Mouse (Mus musculus): ENCODE results near the gene Chadl.
"Not testable (repeated sequence)": the region's sequence is repeated elsewhere in the genome, so short reads cannot be mapped to it uniquely, and the experiment has no call there.

The Chadl gene

DNA sequence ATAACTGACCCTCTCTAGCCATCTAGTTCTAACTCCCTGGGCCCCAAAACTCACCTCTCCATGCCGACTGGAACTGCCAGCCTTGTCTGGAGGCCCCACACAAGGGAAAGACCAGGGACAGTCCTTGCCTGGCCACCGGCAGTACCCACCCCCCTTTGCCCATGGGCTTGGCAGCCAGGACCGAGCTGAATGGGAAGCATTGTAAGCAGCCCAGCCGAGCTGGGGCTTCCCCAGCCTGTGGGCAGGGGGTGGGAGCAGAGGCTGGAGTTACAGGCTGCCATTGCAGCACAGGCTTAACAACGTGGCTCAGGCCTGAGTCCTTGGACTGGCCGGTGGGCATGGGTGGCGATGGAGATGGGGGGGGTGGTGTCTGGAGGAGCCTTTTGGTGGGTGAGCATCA lies at the start of gene Chadl:
TSS of gene Chadl (minus strand) at position 113 of the 400 bp plus-strand sequence.
- no peak for DNase-seq (ENCODE audit: low read depth, low spot score)

DNA sequence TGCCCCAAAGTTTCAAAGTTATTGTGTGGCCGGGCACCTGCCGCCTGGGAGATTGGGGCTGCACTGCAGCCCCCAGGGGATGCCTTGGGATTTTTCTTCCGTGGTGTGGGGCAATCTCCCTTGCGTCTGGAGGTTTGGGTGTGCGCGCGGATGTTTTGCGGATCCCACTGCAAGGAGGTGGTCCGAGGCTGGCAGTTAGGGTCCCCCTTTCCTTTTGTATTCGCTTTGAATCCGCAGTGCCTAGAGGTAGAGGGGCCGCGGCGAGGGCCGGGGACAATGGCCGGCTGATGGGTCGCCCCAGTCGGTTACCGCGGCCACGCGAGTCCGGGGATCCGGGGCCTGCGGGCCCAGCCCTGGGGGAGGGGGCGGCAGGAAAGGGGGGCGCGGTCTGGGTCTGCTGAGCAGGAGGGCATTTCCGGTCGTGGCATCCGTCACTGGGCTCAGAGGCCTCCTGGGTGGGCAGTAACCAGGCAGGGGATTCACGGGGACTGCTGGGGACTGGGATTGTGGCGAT lies 48.6 kb upstream of the Chadl start:
- DNase-seq (ENCODE audit: low read depth, low spot score): no peak

DNA sequence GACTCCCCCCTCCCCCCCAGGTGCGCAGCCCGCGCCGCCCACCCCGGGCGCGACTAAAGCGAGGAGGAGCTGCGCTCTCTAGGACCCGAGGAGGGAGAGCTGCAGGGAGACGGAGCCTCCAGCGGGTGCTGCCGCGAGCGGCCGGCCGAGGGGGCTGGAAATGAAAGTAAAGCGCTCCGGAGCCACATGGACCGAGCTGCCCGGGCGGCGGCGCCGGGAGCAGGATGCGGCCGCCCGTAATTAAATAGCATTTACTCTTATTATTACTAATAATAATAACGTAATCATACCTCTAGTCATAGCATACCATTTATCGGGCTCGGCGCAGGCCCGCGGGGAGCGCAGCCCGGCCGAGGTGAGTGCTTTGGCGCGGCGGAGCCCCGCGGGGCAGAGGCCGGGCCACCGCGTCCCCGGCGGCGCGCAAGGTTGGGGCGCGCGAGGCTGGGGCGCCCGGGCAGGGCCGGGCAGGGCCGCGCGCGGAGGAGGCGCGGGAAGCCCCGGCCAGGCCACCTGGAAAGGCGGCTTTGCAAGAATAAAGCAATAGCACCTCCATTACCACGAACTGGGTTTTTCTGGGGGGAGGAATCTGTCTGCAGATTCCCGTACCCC lies 48.0 kb upstream of the Chadl start, which contains the start of the genes Zc3h7b and Rangap1:
TSS of gene Zc3h7b (plus strand) at position 66 of the 609 bp plus-strand sequence.
TSS of gene Rangap1 (minus strand) at position 539 of the 609 bp plus-strand sequence.
- no peak for DNase-seq (ENCODE audit: low read depth, low spot score)

DNA sequence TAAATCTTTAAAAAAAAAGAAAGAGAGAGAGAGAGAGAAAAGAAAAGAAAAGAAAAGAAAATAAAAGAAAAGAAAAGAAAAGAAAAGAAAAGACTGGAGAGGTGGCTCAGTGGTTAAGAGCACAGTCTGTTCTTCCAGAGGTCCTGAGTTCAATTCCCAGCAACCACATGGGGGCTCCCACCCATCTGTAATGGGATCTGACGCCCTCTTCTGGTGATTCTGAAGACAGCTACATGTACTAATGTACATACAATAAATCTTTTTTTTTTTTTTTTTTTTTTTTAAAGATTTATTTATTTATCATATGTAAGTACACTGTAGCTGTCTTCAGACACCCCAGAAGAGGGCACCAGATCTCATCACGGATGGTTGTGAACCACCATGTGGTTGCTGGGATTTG lies 45.3 kb upstream of the Chadl start:
- not testable (repeated sequence) for DNase-seq (ENCODE audit: low read depth, low spot score)

DNA sequence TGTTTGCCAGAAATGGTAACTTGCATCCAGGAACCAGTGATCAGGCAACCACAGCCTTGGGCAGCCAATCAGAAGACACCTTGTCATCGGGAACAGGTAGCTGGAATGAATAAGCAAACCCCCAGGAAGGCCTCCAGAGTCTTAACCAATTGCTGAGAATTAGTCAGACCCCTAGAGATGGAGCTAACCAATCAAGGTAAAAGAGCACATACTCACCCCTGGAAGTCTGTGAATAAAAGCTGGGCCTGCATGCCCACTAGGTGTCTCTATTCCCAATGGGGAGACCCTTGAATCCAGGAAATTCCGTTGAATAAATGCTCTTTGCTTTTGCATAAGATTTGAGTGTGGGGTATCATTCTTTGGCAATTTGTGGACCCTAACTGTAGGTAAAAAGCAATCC lies 42.8 kb upstream of the Chadl start:
- no peak for DNase-seq (ENCODE audit: low read depth, low spot score)

DNA sequence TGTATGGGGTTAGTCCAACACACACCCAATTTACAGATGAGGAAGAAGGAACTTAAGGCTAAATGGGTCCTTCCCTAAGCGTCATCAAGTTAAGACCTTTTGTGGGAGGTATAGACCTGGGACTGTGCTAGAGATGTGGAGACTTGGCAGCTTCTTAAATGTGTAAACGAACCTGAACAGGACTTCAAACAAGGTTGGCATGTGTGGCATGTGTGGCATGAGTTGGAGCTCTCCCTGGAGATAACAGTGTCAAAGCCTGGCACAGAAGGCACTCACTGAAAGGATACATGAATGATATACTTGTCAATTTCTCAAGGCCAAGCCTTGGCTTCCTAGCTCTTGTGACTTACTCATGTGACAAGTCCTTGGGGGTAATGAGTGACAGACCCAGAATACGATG lies 42.2 kb upstream of the Chadl start:
- no peak for DNase-seq (ENCODE audit: low read depth, low spot score)

DNA sequence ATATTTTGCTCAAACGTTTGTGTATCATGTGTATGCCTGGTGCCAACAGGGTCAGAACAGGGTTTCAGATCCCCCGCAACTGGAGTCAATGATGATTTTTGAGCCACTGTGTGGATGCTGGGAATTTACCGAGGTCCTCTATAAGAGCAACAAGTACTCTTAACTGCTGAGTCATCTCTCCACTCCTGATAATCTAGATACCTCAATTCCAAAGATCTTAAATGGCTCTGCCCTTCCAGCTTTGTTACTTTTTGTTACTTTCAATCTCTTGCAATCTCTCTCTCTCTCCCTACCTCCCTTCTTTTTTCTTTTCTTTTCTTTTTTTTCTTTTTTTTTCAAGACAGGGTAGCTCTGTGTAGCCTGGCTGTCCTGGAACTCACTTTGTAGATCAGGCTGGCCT lies 38.0 kb upstream of the Chadl start:
- no peak for DNase-seq (ENCODE audit: low read depth, low spot score)

DNA sequence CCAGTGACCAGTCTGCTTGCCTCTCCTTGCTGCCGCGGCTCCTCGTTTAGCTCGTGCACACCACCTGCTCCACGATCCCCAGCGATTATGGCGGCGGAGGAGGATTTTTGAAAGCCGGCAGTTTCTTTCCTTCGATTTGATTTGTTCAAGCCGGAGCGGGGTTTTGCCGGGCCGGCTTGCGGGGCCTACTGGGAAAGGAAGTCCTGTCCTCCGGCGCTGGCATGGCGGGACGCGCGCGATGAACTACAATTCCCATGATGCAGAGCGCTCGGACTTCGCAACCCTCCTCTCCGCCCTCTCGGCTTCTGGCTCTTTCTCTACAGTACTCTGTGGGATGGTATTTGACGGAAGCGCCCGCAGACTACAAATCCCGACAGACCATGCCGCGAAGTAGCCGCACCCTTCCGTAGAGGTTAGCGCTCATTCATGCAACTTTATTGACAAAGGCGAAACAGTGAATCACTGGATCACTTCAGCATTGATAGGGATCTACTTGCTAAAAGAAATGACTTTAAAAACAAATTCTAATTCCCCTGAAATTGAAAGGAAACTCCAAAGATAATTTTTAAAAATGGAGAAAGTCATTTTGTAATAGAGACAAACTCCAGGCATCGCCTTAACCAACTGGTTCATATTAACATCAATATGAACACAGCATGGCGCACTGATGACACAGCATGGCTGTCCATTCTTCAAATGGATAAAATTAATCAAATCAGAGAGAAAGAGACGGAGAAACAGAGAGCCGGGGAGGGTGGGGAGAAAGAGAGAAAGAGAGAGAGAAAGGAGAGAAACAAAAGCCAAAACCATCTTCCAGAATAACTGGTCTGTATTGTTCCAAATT lies 32.9 kb upstream of the Chadl start:
- DNase-seq (ENCODE audit: low read depth, low spot score): peak; percentile 96

DNA sequence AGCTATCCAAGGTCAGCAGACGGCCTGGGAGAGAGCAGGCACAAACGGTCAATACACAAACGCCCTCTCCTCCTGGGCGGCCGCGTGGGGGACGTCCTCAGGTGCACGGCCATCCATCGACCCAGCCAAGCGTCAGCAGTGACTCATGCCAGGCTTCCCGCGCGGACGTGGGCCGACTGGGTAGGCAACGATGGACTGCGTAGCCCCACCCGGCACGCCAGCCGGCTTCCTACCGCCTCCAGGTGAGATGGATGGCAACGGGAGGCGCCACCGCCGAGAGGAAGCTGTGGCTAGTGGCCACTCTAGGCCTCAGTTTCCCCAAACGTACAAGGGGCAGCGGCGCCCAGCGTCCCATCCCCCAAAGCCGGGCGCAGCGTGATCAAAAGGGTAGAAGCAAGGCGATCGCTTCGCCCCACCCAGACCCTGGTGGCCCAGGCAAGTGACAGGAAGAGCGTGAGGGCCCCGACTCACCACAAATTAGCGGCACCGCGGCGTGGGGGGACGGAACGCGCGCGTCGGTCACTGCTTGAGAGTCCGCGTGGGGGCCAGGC lies 32.2 kb upstream of the Chadl start:
- no peak for DNase-seq (ENCODE audit: low read depth, low spot score)

DNA sequence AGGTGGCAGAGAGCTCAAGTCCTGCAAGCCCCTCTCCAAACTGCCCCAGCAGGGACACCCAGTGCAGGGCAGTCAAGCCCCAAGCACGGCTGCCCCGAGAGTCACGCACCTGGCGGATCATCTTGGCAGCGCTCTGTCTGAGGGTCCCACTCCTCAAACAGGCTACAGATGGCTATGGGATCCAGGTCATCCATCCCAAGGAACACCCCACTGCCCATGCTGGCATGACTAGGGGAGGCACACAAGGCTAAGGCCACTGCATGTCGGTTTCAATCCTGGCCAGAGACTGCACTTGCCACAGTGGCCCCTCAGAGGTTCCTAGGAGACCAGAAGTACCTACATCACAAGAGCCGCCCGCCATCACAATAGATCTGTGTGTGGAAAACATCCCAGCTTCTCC lies 28.9 kb upstream of the Chadl start:
- no peak for DNase-seq (ENCODE audit: low read depth, low spot score)

DNA sequence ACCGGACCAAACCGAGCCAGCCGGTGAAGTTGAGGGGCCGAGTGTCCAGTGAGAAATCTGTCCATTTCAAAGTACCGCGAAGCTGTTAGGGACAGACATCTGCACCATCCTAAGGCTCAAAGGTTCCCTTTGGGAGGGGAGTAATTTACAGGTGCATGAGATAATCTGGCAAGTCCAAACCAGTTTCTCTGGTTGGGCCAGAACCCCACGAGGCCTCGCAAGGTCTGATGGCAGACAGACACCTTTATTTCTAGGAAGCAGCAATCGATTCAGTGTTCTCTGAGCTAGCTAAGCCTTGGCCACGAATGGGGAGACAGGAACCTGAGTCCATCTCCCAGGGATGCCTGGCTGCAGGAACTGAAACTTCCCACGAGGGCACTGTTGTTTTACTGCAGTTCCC lies 26.6 kb upstream of the Chadl start:
- DNase-seq (ENCODE audit: low read depth, low spot score): no peak

DNA sequence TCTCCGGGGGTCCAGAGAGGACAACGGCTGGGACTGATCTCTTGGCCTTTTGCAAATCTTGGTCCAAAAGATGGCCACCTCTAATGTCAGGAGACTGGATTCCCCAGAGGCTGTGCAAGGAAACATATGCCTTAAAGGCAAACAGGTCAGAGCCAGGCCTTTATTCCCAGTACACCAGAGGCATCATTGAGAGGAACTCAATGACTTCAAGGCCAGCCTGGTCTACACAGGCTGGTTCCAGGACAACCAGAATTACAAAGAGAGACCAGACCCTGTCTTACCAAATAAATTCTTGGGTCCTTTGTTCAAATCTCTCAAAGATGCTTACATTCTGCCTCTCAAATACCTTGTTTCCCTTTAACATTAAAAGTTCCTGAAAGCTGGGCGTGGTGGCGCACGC lies 25.3 kb upstream of the Chadl start:
- no peak for DNase-seq (ENCODE audit: low read depth, low spot score)

DNA sequence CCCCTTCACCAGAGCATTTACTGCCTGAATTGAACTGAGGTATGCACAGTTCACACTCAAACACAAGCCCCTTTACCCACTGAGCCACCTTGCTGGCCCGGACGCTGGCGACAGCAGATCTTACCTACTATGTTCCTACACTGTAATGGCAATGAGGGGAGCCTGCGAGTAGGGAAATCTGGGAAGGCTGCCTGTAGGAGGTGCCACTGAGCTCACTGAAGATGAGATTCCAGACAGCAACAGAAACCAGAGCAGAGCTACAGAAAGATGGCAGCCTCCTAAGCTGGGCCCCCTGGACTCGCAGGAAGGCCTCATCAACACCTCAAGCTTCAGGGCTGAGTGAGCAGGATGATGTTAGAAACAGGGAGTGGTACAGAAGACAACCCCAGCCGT lies 22.0 kb upstream of the Chadl start:
- no peak for DNase-seq (ENCODE audit: low read depth, low spot score)

DNA sequence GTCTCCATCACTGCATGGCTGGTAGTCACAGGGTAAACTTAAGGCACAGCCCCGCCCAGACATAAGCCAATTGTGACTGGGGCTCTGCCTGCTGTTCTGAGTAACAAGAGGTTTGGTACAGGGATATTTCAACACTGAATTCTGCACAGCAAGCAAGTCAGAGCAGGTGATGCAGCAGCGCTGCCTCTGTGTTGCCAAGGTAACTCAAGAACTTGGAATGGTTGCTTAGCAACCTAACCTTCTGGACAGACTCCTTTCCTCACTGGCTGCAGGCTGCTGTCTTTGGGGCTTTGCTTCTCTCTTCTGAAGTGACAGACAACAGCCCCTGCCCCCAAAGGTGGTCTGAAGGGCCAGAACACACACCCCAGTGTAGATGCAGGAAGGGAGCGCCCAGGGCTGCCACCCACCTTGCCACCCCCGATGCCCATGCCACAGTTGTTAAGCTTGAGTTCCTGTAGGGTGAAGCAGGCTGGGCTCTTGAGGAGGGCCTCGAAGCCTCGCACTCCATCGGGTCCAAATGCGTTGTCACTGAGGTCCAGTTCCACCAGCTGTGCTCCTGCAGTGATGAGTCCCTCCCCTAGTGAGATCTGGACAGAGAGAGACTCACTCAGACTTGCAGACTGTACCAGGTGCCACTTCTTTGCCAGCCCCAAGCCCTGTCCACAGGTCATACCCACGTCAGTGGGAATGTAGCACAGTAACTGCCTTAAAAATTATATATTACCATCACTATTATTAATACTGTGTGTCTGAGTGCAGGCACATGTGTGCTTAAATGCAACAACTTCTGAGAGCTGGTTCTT lies 21.4 kb upstream of the Chadl start:
- no peak for DNase-seq (ENCODE audit: low read depth, low spot score)

DNA sequence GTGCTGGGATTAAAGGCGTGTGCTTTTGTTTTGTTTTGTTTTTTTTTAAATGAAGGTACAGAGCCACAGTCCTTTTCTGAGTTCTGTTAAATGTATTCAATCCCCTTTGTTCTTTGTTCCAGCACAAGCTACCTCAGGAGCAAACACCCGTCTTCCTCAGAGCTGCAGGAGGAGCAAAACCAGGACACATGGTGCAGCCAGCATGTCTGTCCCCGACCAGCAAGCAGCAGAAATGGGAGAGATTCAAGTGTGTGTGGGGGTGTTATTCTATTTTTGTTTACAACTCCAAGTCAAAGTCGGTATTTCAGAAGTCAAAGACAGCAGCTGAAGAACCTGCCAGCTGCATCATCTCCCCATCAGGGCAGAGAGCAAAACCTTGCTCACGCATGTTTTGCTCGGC lies 16.7 kb upstream of the Chadl start:
- no peak for DNase-seq (ENCODE audit: low read depth, low spot score)

DNA sequence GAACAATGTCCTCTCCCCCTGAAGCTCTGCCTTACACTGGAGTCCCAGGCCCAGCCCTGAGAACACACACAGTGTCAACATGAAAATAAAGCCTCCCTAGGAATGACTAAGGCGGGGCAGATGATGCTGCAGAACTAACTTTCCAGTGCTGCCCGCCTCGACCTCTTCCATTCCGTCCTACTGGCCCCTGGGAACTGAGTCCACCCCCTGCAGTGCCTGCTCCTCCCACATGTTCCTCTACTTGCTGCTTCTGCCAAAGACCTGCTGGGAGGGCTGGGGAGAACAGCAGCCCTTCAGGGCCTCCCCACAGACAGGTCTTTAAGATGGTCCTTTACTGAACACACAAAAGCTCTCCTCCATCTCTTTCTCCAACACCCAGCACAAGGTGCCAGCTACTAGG lies 13.7 kb upstream of the Chadl start:
- DNase-seq (ENCODE audit: low read depth, low spot score): no peak

DNA sequence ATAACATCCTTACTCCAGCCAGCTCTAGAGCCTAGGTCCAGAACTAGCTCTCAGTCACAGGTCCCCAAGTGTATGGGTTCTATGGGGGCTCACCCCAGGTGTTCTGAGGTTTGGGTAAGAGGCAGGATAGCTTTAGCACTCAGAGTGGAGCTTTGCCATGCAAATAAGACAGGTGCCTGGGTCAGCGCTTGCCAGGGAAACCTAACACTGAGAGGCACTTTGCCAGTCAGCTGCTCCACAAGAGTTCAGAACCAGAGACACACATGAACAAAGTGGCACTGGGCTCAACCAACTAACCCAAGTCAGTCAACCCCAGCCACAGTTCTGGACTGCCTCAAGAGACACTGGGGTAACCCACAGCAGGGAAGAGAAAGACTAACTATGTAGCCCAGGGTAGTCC lies 12.6 kb upstream of the Chadl start:
- DNase-seq (ENCODE audit: low read depth, low spot score): no peak

DNA sequence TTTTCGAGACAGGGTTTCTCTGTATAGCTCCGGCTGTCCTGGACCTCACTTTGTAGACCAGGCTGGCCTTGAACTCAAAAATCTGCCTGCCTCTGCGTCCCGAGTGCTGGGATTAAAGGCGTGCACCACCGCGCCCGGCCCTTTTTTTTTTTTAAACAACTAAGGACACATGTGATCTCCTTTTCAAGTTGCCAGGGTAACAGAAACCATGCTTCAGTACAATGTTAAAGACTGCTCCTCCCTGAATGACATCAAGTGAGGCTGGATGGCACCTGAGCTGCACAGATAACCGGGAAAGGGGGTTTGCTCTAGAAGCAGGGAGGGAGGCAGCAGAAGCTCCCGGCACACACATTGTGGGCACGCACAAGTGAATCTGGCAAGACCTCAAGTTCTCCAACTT lies 11.9 kb upstream of the Chadl start:
- no peak for DNase-seq (ENCODE audit: low read depth, low spot score)

DNA sequence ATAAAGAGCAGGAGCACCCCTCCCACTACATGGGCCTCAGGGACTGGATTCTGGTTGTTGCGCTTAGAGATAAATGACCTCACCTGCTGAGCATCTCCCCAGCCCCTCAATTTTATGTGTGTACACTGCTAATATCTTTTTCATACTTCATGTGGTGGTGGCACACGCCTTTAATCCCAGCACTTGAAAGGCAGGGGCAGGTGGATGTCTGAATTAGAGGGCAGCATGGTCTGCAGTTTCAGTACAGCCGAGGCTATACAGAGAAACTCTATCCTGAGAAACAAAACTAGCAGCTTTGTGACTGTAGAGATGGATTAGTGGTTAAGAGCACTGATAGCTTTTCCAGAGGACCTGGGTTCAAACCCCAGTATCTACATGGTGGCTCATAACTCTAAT lies 6.0 kb upstream of the Chadl start:
- no peak for DNase-seq (ENCODE audit: low read depth, low spot score)

DNA sequence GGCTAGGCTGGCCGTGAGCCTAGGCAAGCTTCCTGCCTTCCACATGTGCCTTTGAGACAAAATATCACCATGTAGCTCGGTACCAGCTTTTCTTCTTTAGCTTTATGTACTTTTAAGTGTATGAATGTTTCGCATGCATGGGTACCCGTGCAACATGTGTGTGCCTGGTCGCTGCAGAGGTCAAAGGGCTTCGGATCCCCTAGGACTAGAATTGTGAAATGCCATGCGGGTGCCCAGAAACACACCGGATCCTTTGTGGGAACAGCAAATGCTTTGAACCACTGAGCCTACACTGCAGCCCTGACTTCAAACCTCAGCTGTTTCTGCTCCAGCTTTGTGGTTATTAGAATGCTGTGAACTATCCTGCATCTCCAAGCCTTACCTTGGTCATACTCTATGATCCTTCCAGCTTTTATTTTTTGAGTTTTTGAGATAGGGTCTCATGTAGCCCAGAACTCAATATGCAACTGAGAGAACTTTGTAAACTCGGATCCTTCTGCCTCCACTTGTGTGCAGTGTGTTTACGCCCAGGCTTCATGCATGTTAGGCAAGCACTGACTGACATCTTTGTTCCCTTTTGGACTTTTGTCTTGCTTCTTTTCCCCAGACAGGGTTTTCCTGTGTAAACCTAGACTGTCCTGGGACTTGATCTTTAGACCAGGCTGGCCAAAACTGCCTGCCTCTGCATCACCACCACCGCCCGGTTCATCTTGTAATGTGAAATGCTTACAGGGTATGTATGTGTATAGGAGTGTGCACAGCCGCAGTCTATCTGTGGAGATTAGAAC lies 5.4 kb upstream of the Chadl start:
- no peak for DNase-seq (ENCODE audit: low read depth, low spot score)

DNA sequence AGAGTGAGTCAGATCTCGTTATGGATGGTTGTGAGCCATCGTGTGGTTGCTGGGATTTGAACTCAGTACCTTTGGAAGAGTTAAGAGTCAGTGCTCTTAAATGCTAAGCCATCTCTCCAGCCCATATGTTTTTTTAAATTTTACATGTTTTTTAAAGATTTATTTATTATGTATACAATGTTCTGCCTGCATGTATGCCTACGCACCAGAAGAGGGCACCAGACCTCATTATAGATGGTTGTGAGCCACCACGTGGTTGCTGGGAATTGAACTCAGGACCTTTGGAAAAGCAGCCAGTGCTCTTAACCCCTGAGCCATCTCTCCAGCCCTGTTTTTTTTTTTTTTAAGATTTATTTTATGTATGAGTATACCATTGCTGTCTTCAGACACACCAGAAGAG lies 4.3 kb upstream of the Chadl start:
- not testable (repeated sequence) for DNase-seq (ENCODE audit: low read depth, low spot score)
